Mouse (Mus musculus): Measurements from ENCODE around the gene Jup.
A peak's percentile ranks its signal among the peaks of the same experiment; 100 is the strongest.

Jup gene

GRCm38 (mm10) chr11:100408076-100408834 lies 10.7 kb upstream of the Jup start:
- DNase-seq (ENCODE audit: extremely low read depth, low read depth) = peak; percentile 43

GRCm38 (mm10) chr11:100406995-100407705 lies 9.6 kb upstream of the Jup start:
- no peak for DNase-seq (ENCODE audit: extremely low read depth, low read depth)

- no peak for DNase-seq (ENCODE audit: extremely low read depth, low read depth)
Measured at GRCm38 (mm10) chr11:100406273-100406672, 8.7 kb upstream of the Jup start.

GRCm38 (mm10) chr11:100404456-100405074 lies 7.0 kb upstream of the Jup start:
- DNase-seq (ENCODE audit: extremely low read depth, low read depth) = no peak

GRCm38 (mm10) chr11:100403445-100404134 lies 6.0 kb upstream of the Jup start:
- no peak for DNase-seq (ENCODE audit: extremely low read depth, low read depth)

GRCm38 (mm10) chr11:100402682-100403081 lies 5.1 kb upstream of the Jup start:
- DNase-seq (ENCODE audit: extremely low read depth, low read depth) = no peak

GRCm38 (mm10) chr11:100402240-100402639 lies 4.7 kb upstream of the Jup start:
- DNase-seq (ENCODE audit: extremely low read depth, low read depth) = peak; percentile 49

- DNase-seq (ENCODE audit: extremely low read depth, low read depth) = peak; percentile 59
Measured at GRCm38 (mm10) chr11:100400842-100401241, 3.3 kb upstream of the Jup start.

GRCm38 (mm10) chr11:100399727-100400538 lies 2.4 kb upstream of the Jup start:
- no peak for DNase-seq (ENCODE audit: extremely low read depth, low read depth)

- DNase-seq (ENCODE audit: extremely low read depth, low read depth) = no peak
Measured at GRCm38 (mm10) chr11:100399320-100399719, 1.8 kb upstream of the Jup start.

- DNase-seq (ENCODE audit: extremely low read depth, low read depth) = no peak
Measured at GRCm38 (mm10) chr11:100398517-100398916, 954 bp upstream of the Jup start.

GRCm38 (mm10) chr11:100396886-100397599 lies 520 bp downstream of the Jup start:
- DNase-seq (ENCODE audit: extremely low read depth, low read depth) = no peak

GRCm38 (mm10) chr11:100395861-100396631 lies 1.5 kb downstream of the Jup start:
- no peak for DNase-seq (ENCODE audit: extremely low read depth, low read depth)

- no peak for DNase-seq (ENCODE audit: extremely low read depth, low read depth)
Measured at GRCm38 (mm10) chr11:100395200-100395599, 2.4 kb downstream of the Jup start.

- no peak for DNase-seq (ENCODE audit: extremely low read depth, low read depth)
Measured at GRCm38 (mm10) chr11:100394353-100395074, 3.0 kb downstream of the Jup start.

GRCm38 (mm10) chr11:100393733-100394132 lies 3.8 kb downstream of the Jup start:
- no peak for DNase-seq (ENCODE audit: extremely low read depth, low read depth)

- DNase-seq (ENCODE audit: extremely low read depth, low read depth) = no peak
Measured at GRCm38 (mm10) chr11:100392958-100393357, 4.6 kb downstream of the Jup start.

- DNase-seq (ENCODE audit: extremely low read depth, low read depth) = no peak
Measured at GRCm38 (mm10) chr11:100391884-100392345, 5.6 kb downstream of the Jup start.

All from MEL-GATA-1-ER (cell line).